Mouse (Mus musculus) lung, embryonic 15.5 days (tissue): ENCODE measurements around the gene Car4. TPM values are rescaled to one million over a fixed set of nuclear protein-coding genes. Genes with fewer than 3 reads are reported as not detected.

Experiments used
- ATAC-seq: fragments of 200-750 bp; cut with Nextera tagmentation; 2 replicates; pipeline ENCODE4 v1.8.0; 2017; ENCODE audit warnings: moderate number of reproducible peaks, borderline replicate concordance; ENCODE audit not compliant: low FRiP score, low TSS enrichment; ENCODE audit errors: extremely low read depth
- H3K27ac ChIP-seq: fragments of 300-500 bp; sonication (generic); 2 replicates; pipeline ENCODE4 v1.5.1; 2015; ENCODE audit warnings: moderate library complexity, mild to moderate bottlenecking, inconsistent platforms
- H3K27me3 ChIP-seq: fragments of 300-500 bp; sonication (generic); 2 replicates; pipeline ENCODE4 v1.6.1; 2015; ENCODE audit warnings: inconsistent platforms
- H3K36me3 ChIP-seq: fragments of 300-500 bp; sonication (generic); 2 replicates; pipeline ENCODE4 v1.6.1; 2015; ENCODE audit warnings: inconsistent platforms
- H3K4me1 ChIP-seq: fragments of 300-500 bp; sonication (generic); 2 replicates; pipeline ENCODE4 v1.6.1; 2015; ENCODE audit warnings: inconsistent platforms
- H3K4me2 ChIP-seq: fragments of 300-500 bp; sonication (generic); 2 replicates; pipeline ENCODE4 v1.6.1; 2015; ENCODE audit warnings: inconsistent platforms, mild to moderate bottlenecking, moderate library complexity
- H3K4me3 ChIP-seq: fragments of 300-500 bp; sonication (generic); 2 replicates; pipeline ENCODE4 v1.5.1; 2015; ENCODE audit warnings: mild to moderate bottlenecking, inconsistent platforms
- H3K9ac ChIP-seq: fragments of 300-500 bp; sonication (generic); 2 replicates; pipeline ENCODE4 v1.6.1; 2015; ENCODE audit warnings: inconsistent platforms
- H3K9me3 ChIP-seq: fragments of 300-500 bp; sonication (generic); 2 replicates; pipeline ENCODE4 v1.6.1; 2016; ENCODE audit warnings: inconsistent platforms
- WGBS: fragments of 180-500 bp; shearing (Covaris S2); methylation state at CpG from one replicate; pipeline ENCODE4 v1.1.7; 2015; 5-methylcytosine and 5-hydroxymethylcytosine counted together
- polyA plus RNA-seq: library from polyadenylated mRNA; unstranded; fragments of >200 nt; fragmentation: Nextera tagmentation; extraction: Ambion mirVana; gene quantifications from 2 replicates; pipeline ENCODE4 v1.2.1, GENCODE M21; 2015

Gene Car4
- polyA plus RNA-seq, 1 experiment from 2014 or later = 0.85 TPM

GRCm38 (mm10) chr11:84939508-84940053, 18.0 kb upstream of the Car4 start:
- 56% methylated on average over 8 of the region's 8 CpGs for WGBS
- H3K27me3 ChIP-seq = peaks cover 17% of the 10 kb centered on the region
- H3K4me1 ChIP-seq = no peaks in the 10 kb centered on the region
- ATAC-seq = no peak
- no peak overlapping the region for H3K9ac ChIP-seq
- H3K36me3 ChIP-seq = no peaks in the 10 kb centered on the region
- H3K27ac ChIP-seq = no peak overlapping the region
- no peak overlapping the region for H3K4me3 ChIP-seq
- no peak overlapping the region for H3K4me2 ChIP-seq
- no peaks in the 10 kb centered on the region for H3K9me3 ChIP-seq

GRCm38 (mm10) chr11:84940140-84940539, 17.4 kb upstream of the Car4 start:
- Histone ChIP-seq H3K4me2 (no peak overlapping the region), H3K9me3 (no peaks in the 10 kb centered on the region), H3K9ac (no peak overlapping the region), H3K27ac (no peak overlapping the region), H3K36me3 (no peaks in the 10 kb centered on the region), H3K27me3 (peaks cover 19% of the 10 kb centered on the region), H3K4me1 (no peaks in the 10 kb centered on the region), H3K4me3 (no peak overlapping the region)
- WGBS = 70% methylated on average over 10 of the region's 10 CpGs
- ATAC-seq = no peak

- Histone ChIP-seq H3K27me3 (peaks cover 19% of the 10 kb centered on the region), H3K9me3 (no peaks in the 10 kb centered on the region), H3K4me2 (peak overlapping the region; percentile 39), H3K9ac (no peak overlapping the region), H3K36me3 (no peaks in the 10 kb centered on the region), H3K4me1 (no peaks in the 10 kb centered on the region), H3K27ac (no peak overlapping the region), H3K4me3 (no peak overlapping the region)
- no peak for ATAC-seq
- 0% methylated on average over 15 of the region's 15 CpGs for WGBS
Observed at GRCm38 (mm10) chr11:84943948-84944347, 13.6 kb upstream of the Car4 start.

- H3K4me2 ChIP-seq = no peak overlapping the region
- peaks cover 19% of the 10 kb centered on the region for H3K27me3 ChIP-seq
- H3K27ac ChIP-seq = no peak overlapping the region
- ATAC-seq = no peak
- H3K9ac ChIP-seq = no peak overlapping the region
- H3K9me3 ChIP-seq = no peaks in the 10 kb centered on the region
- no peak overlapping the region for H3K4me3 ChIP-seq
- no peaks in the 10 kb centered on the region for H3K36me3 ChIP-seq
- 2% methylated on average over 12 of the region's 12 CpGs for WGBS
- H3K4me1 ChIP-seq = no peaks in the 10 kb centered on the region
Observed at GRCm38 (mm10) chr11:84944639-84945435, 12.7 kb upstream of the Car4 start.

- no peak overlapping the region for H3K4me2 ChIP-seq
- 38% methylated on average over 3 of the region's 3 CpGs for WGBS
- no peak for ATAC-seq
- no peak overlapping the region for H3K4me3 ChIP-seq
- no peaks in the 10 kb centered on the region for H3K36me3 ChIP-seq
- no peaks in the 10 kb centered on the region for H3K9me3 ChIP-seq
- no peaks in the 10 kb centered on the region for H3K4me1 ChIP-seq
- no peak overlapping the region for H3K27ac ChIP-seq
- H3K27me3 ChIP-seq = peaks cover 19% of the 10 kb centered on the region
- H3K9ac ChIP-seq = no peak overlapping the region
Observed at GRCm38 (mm10) chr11:84945841-84946240, 11.7 kb upstream of the Car4 start.

DNA sequence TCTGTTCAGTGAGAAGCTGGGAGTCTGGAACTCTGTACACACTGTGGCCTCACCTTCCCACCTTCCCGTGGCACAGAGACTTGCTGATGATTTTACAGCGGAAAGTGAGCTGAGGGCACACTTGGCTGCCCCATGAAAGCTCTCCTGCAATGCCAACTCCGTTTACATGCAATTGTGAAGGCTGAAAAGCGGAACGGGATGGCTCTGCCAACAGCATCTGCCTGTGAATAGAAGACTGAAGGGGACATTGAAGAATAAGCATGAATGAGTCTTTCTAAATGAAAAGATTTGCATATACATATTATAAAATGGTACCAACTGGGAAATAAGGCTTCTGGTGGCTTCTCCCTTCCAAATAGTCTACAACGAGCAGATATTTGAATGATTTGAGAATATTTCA, 10.4 kb upstream of the Car4 start:
- H3K27me3 ChIP-seq = peaks cover 19% of the 10 kb centered on the region
- no peak overlapping the region for H3K27ac ChIP-seq
- no peaks in the 10 kb centered on the region for H3K4me1 ChIP-seq
- no peak for ATAC-seq
- no peak overlapping the region for H3K9ac ChIP-seq
- no peaks in the 10 kb centered on the region for H3K36me3 ChIP-seq
- H3K4me3 ChIP-seq = no peak overlapping the region
- WGBS = 77% methylated on average over 6 of the region's 6 CpGs
- no peaks in the 10 kb centered on the region for H3K9me3 ChIP-seq
- H3K4me2 ChIP-seq = no peak overlapping the region

DNA sequence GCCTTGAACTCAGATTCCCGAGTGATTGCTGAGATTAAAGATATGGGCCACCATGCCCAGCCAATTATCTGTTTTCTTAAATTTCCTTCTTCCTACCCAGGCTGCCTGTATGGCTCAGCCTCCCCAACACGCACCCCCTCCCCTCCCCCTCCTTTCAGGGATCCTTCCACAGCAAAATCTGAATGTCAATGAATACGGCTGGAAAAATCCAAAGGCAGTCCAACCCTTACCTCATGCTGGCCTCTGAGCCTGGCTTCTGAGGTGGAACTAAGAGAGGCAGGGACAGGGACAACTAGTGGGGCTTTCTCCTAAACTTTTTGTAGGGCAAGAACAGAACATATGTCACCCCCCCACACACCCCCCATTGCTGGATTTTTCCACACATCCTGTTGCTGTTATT, 9.5 kb upstream of the Car4 start:
- H3K27ac ChIP-seq = no peak overlapping the region
- H3K4me3 ChIP-seq = no peak overlapping the region
- no peak for ATAC-seq
- H3K27me3 ChIP-seq = peaks cover 14% of the 10 kb centered on the region
- H3K9ac ChIP-seq = no peak overlapping the region
- no peaks in the 10 kb centered on the region for H3K36me3 ChIP-seq
- no peak overlapping the region for H3K4me2 ChIP-seq
- WGBS = 52% methylated on average over 3 of the region's 3 CpGs
- no peaks in the 10 kb centered on the region for H3K9me3 ChIP-seq
- no peaks in the 10 kb centered on the region for H3K4me1 ChIP-seq

DNA sequence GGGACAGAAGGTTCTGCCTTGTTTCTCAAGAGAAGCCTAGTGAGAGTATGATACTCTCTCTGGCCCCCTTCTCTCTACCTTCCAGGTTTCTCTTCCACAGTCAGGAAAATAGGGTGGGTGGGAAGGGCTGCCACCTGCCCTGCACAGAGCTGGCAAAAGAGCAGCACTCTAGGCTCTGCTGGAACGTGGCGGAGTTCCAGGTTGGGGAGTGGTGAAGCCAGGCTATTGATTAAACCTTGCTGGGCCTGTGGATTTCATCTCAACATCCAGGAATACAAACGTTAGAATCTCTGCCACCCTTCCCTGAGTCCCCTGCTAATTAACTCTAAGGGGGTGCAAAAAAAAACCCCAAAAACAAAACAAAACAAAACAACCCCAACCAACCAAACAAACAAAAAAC, 9.1 kb upstream of the Car4 start:
- no peak overlapping the region for H3K4me3 ChIP-seq
- WGBS = 45% methylated on average over 3 of the region's 3 CpGs

GRCm38 (mm10) chr11:84952611-84953010, 5.0 kb upstream of the Car4 start:
- Histone ChIP-seq H3K27me3 (peaks cover 20% of the 10 kb centered on the region), H3K4me3 (no peak overlapping the region), H3K27ac (no peak overlapping the region), H3K9ac (no peak overlapping the region), H3K4me1 (peaks cover 2% of the 10 kb centered on the region), H3K4me2 (no peak overlapping the region), H3K9me3 (no peaks in the 10 kb centered on the region), H3K36me3 (no peaks in the 10 kb centered on the region)
- WGBS = 35% methylated on average over 2 of the region's 2 CpGs
- peak; percentile 55; the same call in 1 of the 2 replicates for ATAC-seq

More for the DNA sequence above, 9.1 kb upstream of the Car4 start:
- Histone ChIP-seq H3K27ac (no peak overlapping the region), H3K9ac (no peak overlapping the region), H3K9me3 (no peaks in the 10 kb centered on the region), H3K27me3 (peaks cover 10% of the 10 kb centered on the region), H3K4me1 (no peaks in the 10 kb centered on the region), H3K4me2 (no peak overlapping the region), H3K36me3 (no peaks in the 10 kb centered on the region)
- no peak for ATAC-seq

- no peak overlapping the region for H3K4me3 ChIP-seq
- no peak overlapping the region for H3K4me2 ChIP-seq
- H3K4me1 ChIP-seq = peaks cover 22% of the 10 kb centered on the region
- no peaks in the 10 kb centered on the region for H3K36me3 ChIP-seq
- H3K27me3 ChIP-seq = peaks cover 42% of the 10 kb centered on the region
- WGBS = 27% methylated on average over 5 of the region's 5 CpGs
- H3K9ac ChIP-seq = no peak overlapping the region
- ATAC-seq = no peak
- no peaks in the 10 kb centered on the region for H3K9me3 ChIP-seq
- H3K27ac ChIP-seq = no peak overlapping the region
Observed at GRCm38 (mm10) chr11:84956400-84956799, 1.2 kb upstream of the Car4 start.

- 6% methylated on average over 15 of the region's 15 CpGs for WGBS
- Histone ChIP-seq H3K4me1 (peaks cover 22% of the 10 kb centered on the region), H3K9me3 (no peaks in the 10 kb centered on the region), H3K27ac (no peak overlapping the region), H3K4me2 (peak overlapping the region; percentile 47), H3K27me3 (peaks cover 42% of the 10 kb centered on the region), H3K4me3 (no peak overlapping the region), H3K9ac (no peak overlapping the region), H3K36me3 (no peaks in the 10 kb centered on the region)
- no peak for ATAC-seq
Observed at GRCm38 (mm10) chr11:84957171-84957570, 415 bp upstream of the Car4 start.

DNA sequence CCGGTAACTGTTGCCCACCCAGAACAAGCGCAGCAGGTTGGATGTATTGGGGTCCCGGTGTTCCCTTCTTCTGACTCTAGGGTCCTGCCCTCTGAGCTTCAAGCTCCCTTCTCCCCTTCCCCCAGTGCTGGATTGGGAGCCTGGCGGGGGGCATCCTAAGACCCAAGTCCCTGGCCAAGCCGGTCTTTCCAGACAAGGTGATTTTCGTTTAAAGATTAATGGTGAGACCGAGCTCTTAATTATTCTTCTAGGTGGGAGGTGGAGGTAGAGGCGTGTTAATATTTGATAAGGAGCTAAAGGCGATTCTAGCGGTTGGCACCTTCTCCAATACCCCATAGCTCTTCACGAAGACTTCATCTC, 665 bp downstream of the Car4 start:
- Histone ChIP-seq H3K9me3 (no peaks in the 10 kb centered on the region), H3K4me2 (peak overlapping the region; percentile 47), H3K4me3 (peak overlapping the region; percentile 13; the same call in 1 of the 2 replicates), H3K27ac (no peak overlapping the region), H3K27me3 (peaks cover 42% of the 10 kb centered on the region), H3K4me1 (peaks cover 22% of the 10 kb centered on the region), H3K36me3 (no peaks in the 10 kb centered on the region), H3K9ac (no peak overlapping the region)
- no peak for ATAC-seq
- WGBS = 6% methylated on average over 11 of the region's 11 CpGs
